Mouse (Mus musculus): ENCODE measurements around the gene Hils1. TPM values are rescaled to one million over a fixed set of nuclear protein-coding genes. Genes with fewer than 3 reads are reported as not detected.
A peak's percentile ranks its signal among the peaks of the same experiment; 100 is the strongest.

Hils1 gene
- not detected in 2 replicates for polyA plus RNA-seq (2014; fragmentation: Nextera tagmentation; extraction: Ambion mirVana)

DNA sequence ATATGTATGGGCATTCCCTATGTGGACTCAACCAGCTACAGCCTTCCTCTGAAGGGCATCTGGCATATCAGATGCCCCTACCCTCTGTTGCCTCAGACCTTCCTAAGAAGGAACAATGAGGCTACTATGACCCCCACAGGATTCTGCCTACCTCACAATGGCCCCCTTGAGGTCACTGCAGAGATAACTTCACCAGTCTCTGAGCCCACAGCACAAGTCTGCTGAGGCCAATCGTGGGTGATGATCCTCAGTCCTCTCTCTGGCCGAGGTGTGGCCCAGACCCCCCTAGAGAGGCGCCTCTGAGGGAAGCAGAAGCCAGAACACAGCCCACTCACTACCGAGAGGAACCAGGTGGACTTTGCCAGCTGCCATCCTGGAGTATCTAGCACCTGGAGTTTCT lies at the start of gene Hils1:
TSS of gene Hils1 (plus strand) at position 175 of the 400 bp plus-strand sequence.
- no peaks in the 10 kb centered on the region for H3K36me3 ChIP-seq (ENCODE audit: insufficient read depth)
- WGBS: 27% methylated on average over 4 of the region's 4 CpGs
- H3K27me3 ChIP-seq (ENCODE audit: insufficient read depth, low read length): no peaks in the 10 kb centered on the region
- no peaks in the 10 kb centered on the region for H3K4me1 ChIP-seq (ENCODE audit: insufficient read depth)
- no peak within 1 kb of the TSS for H3K27ac ChIP-seq (ENCODE audit: low read depth)
- no peak within 1 kb of the TSS for H3K4me3 ChIP-seq (ENCODE audit: low read depth, low read length)
- no peak within 1 kb of the TSS for H3K9ac ChIP-seq
- H3K9me3 ChIP-seq (ENCODE audit: low read depth, low read length): no peaks in the 10 kb centered on the region
- TF ChIP-seq CTCF (IDR thresholded peaks at IDR 0.05; ENCODE audit: low read depth): peak; percentile 23; the same call in 1 of the 2 replicates
- no peak for ATAC-seq (ENCODE audit: insufficient read depth)
- H3K4me2 ChIP-seq: no peak within 1 kb of the TSS
- no peak for DNase-seq

GRCm38 (mm10) chr11:94917717-94918116 lies 49.7 kb upstream of the Hils1 start:
- Histone ChIP-seq H3K9ac (no peak overlapping the region), H3K27ac (ENCODE audit: low read depth) (no peak overlapping the region; the same call in 1 of the 2 replicates), H3K4me1 (ENCODE audit: insufficient read depth) (peaks cover 19% of the 10 kb centered on the region), H3K9me3 (ENCODE audit: low read depth, low read length) (no peaks in the 10 kb centered on the region), H3K4me3 (ENCODE audit: low read depth, low read length) (no peak overlapping the region), H3K4me2 (no peak overlapping the region; the same call in 1 of the 2 replicates), H3K36me3 (ENCODE audit: insufficient read depth) (no peaks in the 10 kb centered on the region), H3K27me3 (ENCODE audit: insufficient read depth, low read length) (no peaks in the 10 kb centered on the region)
- no peak for TF ChIP-seq CTCF (IDR thresholded peaks at IDR 0.05; ENCODE audit: low read depth)
- 57% methylated on average over 6 of the region's 6 CpGs for WGBS
- DNase-seq: peak; percentile 53
- ATAC-seq (ENCODE audit: insufficient read depth): no peak

- Histone ChIP-seq H3K9ac (no peak overlapping the region), H3K27ac (ENCODE audit: low read depth) (peak overlapping the region; percentile 8; the same call in 1 of the 2 replicates), H3K4me3 (ENCODE audit: low read depth, low read length) (no peak overlapping the region), H3K27me3 (ENCODE audit: insufficient read depth, low read length) (no peaks in the 10 kb centered on the region), H3K36me3 (ENCODE audit: insufficient read depth) (no peaks in the 10 kb centered on the region), H3K9me3 (ENCODE audit: low read depth, low read length) (no peaks in the 10 kb centered on the region), H3K4me2 (no peak overlapping the region), H3K4me1 (ENCODE audit: insufficient read depth) (peaks cover 9% of the 10 kb centered on the region)
- ATAC-seq (ENCODE audit: insufficient read depth): no peak
- 15% methylated on average over 6 of the region's 6 CpGs for WGBS
- peak; percentile 73 for DNase-seq
- no peak for TF ChIP-seq CTCF (IDR thresholded peaks at IDR 0.05; ENCODE audit: low read depth)
These were observed 46.4 kb upstream of the Hils1 start for GRCm38 (mm10) chr11:94920996-94921401.

DNA sequence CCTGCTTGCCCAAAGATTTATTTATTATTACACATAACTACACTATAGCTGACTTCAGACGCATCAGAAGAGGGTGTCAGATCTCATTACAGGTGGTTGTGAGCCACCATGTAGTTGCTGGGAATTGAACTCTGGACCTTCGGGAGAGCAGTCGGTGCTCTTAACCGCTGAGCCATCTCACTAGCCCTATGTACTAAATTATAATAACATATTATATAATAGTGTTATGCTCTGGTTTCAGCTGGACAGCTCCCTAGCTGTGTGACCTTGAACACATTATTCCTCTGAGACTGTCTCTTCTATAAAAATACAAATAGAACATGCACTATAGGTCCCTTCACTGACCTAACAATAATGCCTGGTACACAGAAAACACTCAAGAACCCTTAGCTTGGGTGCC lies 42.4 kb upstream of the Hils1 start:
- WGBS: 90% methylated on average over 4 of the region's 4 CpGs
- DNase-seq: no peak
- H3K4me2 ChIP-seq: no peak overlapping the region
- H3K9ac ChIP-seq: no peak overlapping the region
- no peaks in the 10 kb centered on the region for H3K9me3 ChIP-seq (ENCODE audit: low read depth, low read length)
- H3K4me1 ChIP-seq (ENCODE audit: insufficient read depth): peaks cover 30% of the 10 kb centered on the region
- H3K27ac ChIP-seq (ENCODE audit: low read depth): no peak overlapping the region
- no peaks in the 10 kb centered on the region for H3K27me3 ChIP-seq (ENCODE audit: insufficient read depth, low read length)
- no peak for TF ChIP-seq CTCF (IDR thresholded peaks at IDR 0.05; ENCODE audit: low read depth)
- no peak for ATAC-seq (ENCODE audit: insufficient read depth)
- no peaks in the 10 kb centered on the region for H3K36me3 ChIP-seq (ENCODE audit: insufficient read depth)
- no peak overlapping the region for H3K4me3 ChIP-seq (ENCODE audit: low read depth, low read length)

GRCm38 (mm10) chr11:94926431-94926830 lies 41.0 kb upstream of the Hils1 start:
- WGBS: 39% methylated on average over 11 of the region's 11 CpGs
- no peak for TF ChIP-seq CTCF (IDR thresholded peaks at IDR 0.05; ENCODE audit: low read depth)
- DNase-seq (peak; percentile 49), ATAC-seq (ENCODE audit: insufficient read depth) (no peak)
- peaks cover 30% of the 10 kb centered on the region for H3K4me1 ChIP-seq (ENCODE audit: insufficient read depth)
- H3K4me2 ChIP-seq: no peak overlapping the region
- peak overlapping the region; percentile 43; the same call in 1 of the 2 replicates for H3K27ac ChIP-seq (ENCODE audit: low read depth)
- H3K9ac ChIP-seq: no peak overlapping the region; the same call in 1 of the 2 replicates
- H3K9me3 ChIP-seq (ENCODE audit: low read depth, low read length): no peaks in the 10 kb centered on the region
- no peaks in the 10 kb centered on the region for H3K27me3 ChIP-seq (ENCODE audit: insufficient read depth, low read length)
- no peak overlapping the region for H3K4me3 ChIP-seq (ENCODE audit: low read depth, low read length)
- H3K36me3 ChIP-seq (ENCODE audit: insufficient read depth): no peaks in the 10 kb centered on the region

- no peak for TF ChIP-seq CTCF (IDR thresholded peaks at IDR 0.05; ENCODE audit: low read depth)
- ATAC-seq (ENCODE audit: insufficient read depth) (no peak), DNase-seq (peak; percentile 79)
- Histone ChIP-seq H3K9ac (peak overlapping the region; percentile 26), H3K4me3 (ENCODE audit: low read depth, low read length) (no peak overlapping the region), H3K27ac (ENCODE audit: low read depth) (peak overlapping the region; percentile 97), H3K27me3 (ENCODE audit: insufficient read depth, low read length) (no peaks in the 10 kb centered on the region), H3K4me2 (peak overlapping the region; percentile 54; the same call in 1 of the 2 replicates), H3K36me3 (ENCODE audit: insufficient read depth) (no peaks in the 10 kb centered on the region), H3K4me1 (ENCODE audit: insufficient read depth) (peaks cover 30% of the 10 kb centered on the region), H3K9me3 (ENCODE audit: low read depth, low read length) (no peaks in the 10 kb centered on the region)
- 6% methylated on average over 5 of the region's 5 CpGs for WGBS
These were observed 39.6 kb upstream of the Hils1 start for GRCm38 (mm10) chr11:94927771-94928291.

GRCm38 (mm10) chr11:94928820-94929219 lies 38.6 kb upstream of the Hils1 start:
- Histone ChIP-seq H3K4me2 (peak overlapping the region; percentile 54), H3K9ac (peak overlapping the region; percentile 45), H3K27me3 (ENCODE audit: insufficient read depth, low read length) (no peaks in the 10 kb centered on the region), H3K4me1 (ENCODE audit: insufficient read depth) (peaks cover 36% of the 10 kb centered on the region), H3K4me3 (ENCODE audit: low read depth, low read length) (no peak overlapping the region), H3K36me3 (ENCODE audit: insufficient read depth) (no peaks in the 10 kb centered on the region), H3K27ac (ENCODE audit: low read depth) (peak overlapping the region; percentile 97), H3K9me3 (ENCODE audit: low read depth, low read length) (no peaks in the 10 kb centered on the region)
- ATAC-seq (ENCODE audit: insufficient read depth) (peak; percentile 92), DNase-seq (peak; percentile 96)
- WGBS: 2% methylated on average over 13 of the region's 13 CpGs
- no peak for TF ChIP-seq CTCF (IDR thresholded peaks at IDR 0.05; ENCODE audit: low read depth)
